Mouse (Mus musculus): ENCODE results near the gene Tagln3.

The Tagln3 gene

GRCm38 (mm10) chr16:45724061-45724741, at the start of gene Tagln3:
Gene Tagln3, minus strand, starts transcription at chr16:45724608.
- no peak for DNase-seq (ENCODE audit: low read depth, low spot score)

- no peak for DNase-seq (ENCODE audit: low read depth, low spot score)
These were observed 46.5 kb upstream of the Tagln3 start for GRCm38 (mm10) chr16:45770914-45771313.

- no peak for DNase-seq (ENCODE audit: low read depth, low spot score)
These were observed 43.6 kb upstream of the Tagln3 start for GRCm38 (mm10) chr16:45767853-45768640.

- no peak for DNase-seq (ENCODE audit: low read depth, low spot score)
These were observed 43.0 kb upstream of the Tagln3 start for GRCm38 (mm10) chr16:45767434-45767833.

- DNase-seq (ENCODE audit: low read depth, low spot score) = no peak
These were observed 41.5 kb upstream of the Tagln3 start for GRCm38 (mm10) chr16:45765801-45766494.

GRCm38 (mm10) chr16:45765102-45765501, 40.7 kb upstream of the Tagln3 start:
- no peak for DNase-seq (ENCODE audit: low read depth, low spot score)

- peak; percentile 23 for DNase-seq (ENCODE audit: low read depth, low spot score)
These were observed 38.6 kb upstream of the Tagln3 start for GRCm38 (mm10) chr16:45762859-45763505.

GRCm38 (mm10) chr16:45761425-45761824, 37.0 kb upstream of the Tagln3 start:
- DNase-seq (ENCODE audit: low read depth, low spot score) = peak; percentile 68

- DNase-seq (ENCODE audit: low read depth, low spot score) = no peak
These were observed 34.4 kb upstream of the Tagln3 start for GRCm38 (mm10) chr16:45758726-45759269.

GRCm38 (mm10) chr16:45757421-45758078, 33.1 kb upstream of the Tagln3 start:
- DNase-seq (ENCODE audit: low read depth, low spot score) = no peak

GRCm38 (mm10) chr16:45756855-45757254, 32.4 kb upstream of the Tagln3 start:
- peak; percentile 91 for DNase-seq (ENCODE audit: low read depth, low spot score)

- DNase-seq (ENCODE audit: low read depth, low spot score) = peak; percentile 59
These were observed 19.3 kb upstream of the Tagln3 start for GRCm38 (mm10) chr16:45743591-45744144.

- peak; percentile 90 for DNase-seq (ENCODE audit: low read depth, low spot score)
These were observed 18.4 kb upstream of the Tagln3 start, which contains the start of gene Abhd10 for GRCm38 (mm10) chr16:45742615-45743476. Gene Abhd10, minus strand, starts transcription at chr16:45742955.

- no peak for DNase-seq (ENCODE audit: low read depth, low spot score)
These were observed 13.5 kb upstream of the Tagln3 start for GRCm38 (mm10) chr16:45737880-45738279.

GRCm38 (mm10) chr16:45736724-45737123, 12.3 kb upstream of the Tagln3 start:
- DNase-seq (ENCODE audit: low read depth, low spot score) = no peak

- DNase-seq (ENCODE audit: low read depth, low spot score) = no peak
These were observed 4.8 kb upstream of the Tagln3 start for GRCm38 (mm10) chr16:45729163-45729562.

GRCm38 (mm10) chr16:45724742-45725102, 314 bp upstream of the Tagln3 start:
- no peak for DNase-seq (ENCODE audit: low read depth, low spot score)

GRCm38 (mm10) chr16:45723172-45723901, 1.1 kb downstream of the Tagln3 start:
- DNase-seq (ENCODE audit: low read depth, low spot score) = no peak

- DNase-seq (ENCODE audit: low read depth, low spot score) = no peak
These were observed 1.9 kb downstream of the Tagln3 start for GRCm38 (mm10) chr16:45722460-45722951.
